Mouse (Mus musculus) kidney, embryonic 16.5 days (tissue): ENCODE results near the gene Sorbs2. TPM values are rescaled to one million over a fixed set of nuclear protein-coding genes. Genes with fewer than 3 reads are reported as not detected.
A peak's percentile ranks its signal among the peaks of the same experiment; 100 is the strongest.

Experiments
- ATAC-seq: fragments of 200-750 bp; cut with Nextera tagmentation; 2 replicates; pipeline ENCODE4 v1.8.0; 2017; ENCODE audit warnings: moderate TSS enrichment; ENCODE audit not compliant: low FRiP score, low TSS enrichment
- H3K27ac ChIP-seq: fragments of 300-500 bp; sonication (generic); 2 replicates; pipeline ENCODE4 v1.5.1; 2014; ENCODE audit warnings: low read length
- H3K27me3 ChIP-seq: fragments of 300-500 bp; sonication (generic); 2 replicates; pipeline ENCODE4 v1.6.1; 2014; ENCODE audit warnings: low read length, control low read depth, mixed read lengths; ENCODE audit not compliant: insufficient read depth
- H3K36me3 ChIP-seq: fragments of 300-500 bp; sonication (generic); 2 replicates; pipeline ENCODE4 v1.6.1; 2014; ENCODE audit warnings: low read length, control low read depth, mixed read lengths; ENCODE audit not compliant: insufficient read depth
- H3K4me1 ChIP-seq: fragments of 300-500 bp; sonication (generic); 2 replicates; pipeline ENCODE4 v1.6.1; 2014; ENCODE audit warnings: low read length, control low read depth, mixed read lengths; ENCODE audit not compliant: insufficient read depth
- H3K4me2 ChIP-seq: fragments of 300-500 bp; sonication (generic); replicated peaks from 2 replicates; pipeline ENCODE4 v1.6.1; 2014; ENCODE audit warnings: low read depth, low read length
- H3K4me3 ChIP-seq: fragments of 300-500 bp; sonication (generic); 2 replicates; pipeline ENCODE4 v1.5.1; 2014; ENCODE audit warnings: mild to moderate bottlenecking, low read length
- H3K9ac ChIP-seq: fragments of 300-500 bp; sonication (generic); replicated peaks from 2 replicates; pipeline ENCODE4 v1.6.1; 2014; ENCODE audit warnings: low read length
- H3K9me3 ChIP-seq: fragments of 300-500 bp; sonication (generic); 2 replicates; pipeline ENCODE4 v1.6.1; 2016; ENCODE audit warnings: low read length, control low read depth
- WGBS: fragments of 180-500 bp; shearing (Covaris S2); extraction: QIAGEN DNeasy Blood & Tissue Kit; methylation state at CpG from one replicate; pipeline ENCODE4 v1.1.7; 2014; 5-methylcytosine and 5-hydroxymethylcytosine counted together
- polyA plus RNA-seq: library from polyadenylated mRNA; unstranded; fragments of >200 nt; fragmentation: Nextera tagmentation; extraction: Ambion mirVana; gene quantifications from 2 replicates; pipeline ENCODE4 v1.2.1, GENCODE M21; 2015

Sorbs2 gene
- 35.5 and 42.5 TPM in 2 replicates for polyA plus RNA-seq

DNA sequence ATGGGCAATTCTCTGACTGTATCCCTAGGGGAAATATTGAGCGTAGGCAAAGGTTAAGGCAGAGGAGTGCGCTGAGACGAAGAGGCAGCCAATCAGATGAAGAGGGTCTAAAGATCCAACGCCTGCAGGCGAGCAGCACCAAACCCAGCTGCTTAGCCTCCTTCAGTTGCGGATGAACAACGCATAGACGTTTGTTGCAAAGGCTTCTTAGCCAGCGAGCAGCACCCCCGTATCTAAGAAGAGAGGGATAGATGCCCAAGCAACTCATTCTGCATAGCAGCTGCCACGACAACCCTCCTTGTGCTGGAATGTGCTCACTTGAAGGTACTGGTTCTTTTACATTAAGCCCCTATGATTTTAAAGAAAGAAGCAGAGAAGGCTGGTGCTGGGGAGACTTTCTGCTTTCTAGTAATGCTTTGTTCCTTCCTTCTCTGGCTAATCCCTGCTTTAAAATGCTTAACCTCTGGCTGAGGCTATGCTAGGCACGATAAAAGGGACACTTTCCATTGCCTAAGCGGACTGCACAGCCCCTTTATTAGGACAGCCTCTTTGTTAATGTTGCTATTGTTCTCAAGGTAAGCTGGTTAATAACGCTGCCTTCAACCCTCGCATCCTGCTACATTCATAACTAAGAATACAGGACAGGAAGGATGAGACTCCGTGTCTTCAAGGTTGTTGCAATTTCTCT is at the start of gene Sorbs2:
TSS of gene Sorbs2 (plus strand) at position 155 of the 688 bp plus-strand sequence.
- Histone ChIP-seq H3K4me1 (peaks cover 3% of the 10 kb centered on the region; the same call in 1 of the 2 replicates), H3K9me3 (no peaks in the 10 kb centered on the region), H3K36me3 (no peaks in the 10 kb centered on the region), H3K4me2 (peak within 1 kb of the TSS; percentile 48), H3K4me3 (0 out of 2 replicates have a peak within 1 kb of the TSS, but pooled peaks have one; percentile 6), H3K9ac (no peak within 1 kb of the TSS), H3K27me3 (no peaks in the 10 kb centered on the region), H3K27ac (no peak within 1 kb of the TSS)
- 27% methylated on average over 16 of the region's 16 CpGs for WGBS
- ATAC-seq: no peak

GRCm38 (mm10) chr8:45457874-45458273 is 49.7 kb upstream of the Sorbs2 start:
- H3K4me3 ChIP-seq: no peak overlapping the region
- no peak overlapping the region for H3K9ac ChIP-seq
- no peaks in the 10 kb centered on the region for H3K4me1 ChIP-seq
- H3K27me3 ChIP-seq: no peaks in the 10 kb centered on the region
- no peak overlapping the region for H3K27ac ChIP-seq
- peaks cover 3% of the 10 kb centered on the region; the same call in 1 of the 2 replicates for H3K9me3 ChIP-seq
- H3K36me3 ChIP-seq: no peaks in the 10 kb centered on the region
- H3K4me2 ChIP-seq: no peak overlapping the region
- ATAC-seq: no peak

DNA sequence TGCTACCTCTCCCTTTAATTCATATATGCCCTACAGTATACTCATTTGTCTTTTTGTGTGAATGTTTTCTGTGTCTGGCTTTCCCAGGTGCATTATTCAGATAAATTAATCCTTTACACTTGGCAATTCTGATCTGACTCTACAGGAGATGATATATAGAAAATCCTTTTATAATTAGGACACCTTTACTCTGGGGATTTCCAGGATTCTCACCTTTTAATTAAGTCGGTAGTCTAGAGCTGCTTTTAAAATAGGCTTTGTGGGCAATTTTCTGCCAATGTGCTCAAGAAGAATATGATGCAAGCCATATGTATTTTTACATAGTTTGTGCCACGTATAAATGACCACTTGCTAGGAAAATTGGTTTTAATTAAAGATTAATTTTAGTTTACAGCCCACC is 38.6 kb upstream of the Sorbs2 start:
- H3K4me3 ChIP-seq: no peak overlapping the region
- H3K27me3 ChIP-seq: no peaks in the 10 kb centered on the region
- no peak overlapping the region for H3K9ac ChIP-seq
- no peaks in the 10 kb centered on the region for H3K36me3 ChIP-seq
- H3K4me1 ChIP-seq: no peaks in the 10 kb centered on the region
- ATAC-seq: no peak
- H3K4me2 ChIP-seq: no peak overlapping the region
- WGBS: 85% methylated on average over 2 of the region's 2 CpGs
- H3K27ac ChIP-seq: no peak overlapping the region
- no peaks in the 10 kb centered on the region for H3K9me3 ChIP-seq

DNA sequence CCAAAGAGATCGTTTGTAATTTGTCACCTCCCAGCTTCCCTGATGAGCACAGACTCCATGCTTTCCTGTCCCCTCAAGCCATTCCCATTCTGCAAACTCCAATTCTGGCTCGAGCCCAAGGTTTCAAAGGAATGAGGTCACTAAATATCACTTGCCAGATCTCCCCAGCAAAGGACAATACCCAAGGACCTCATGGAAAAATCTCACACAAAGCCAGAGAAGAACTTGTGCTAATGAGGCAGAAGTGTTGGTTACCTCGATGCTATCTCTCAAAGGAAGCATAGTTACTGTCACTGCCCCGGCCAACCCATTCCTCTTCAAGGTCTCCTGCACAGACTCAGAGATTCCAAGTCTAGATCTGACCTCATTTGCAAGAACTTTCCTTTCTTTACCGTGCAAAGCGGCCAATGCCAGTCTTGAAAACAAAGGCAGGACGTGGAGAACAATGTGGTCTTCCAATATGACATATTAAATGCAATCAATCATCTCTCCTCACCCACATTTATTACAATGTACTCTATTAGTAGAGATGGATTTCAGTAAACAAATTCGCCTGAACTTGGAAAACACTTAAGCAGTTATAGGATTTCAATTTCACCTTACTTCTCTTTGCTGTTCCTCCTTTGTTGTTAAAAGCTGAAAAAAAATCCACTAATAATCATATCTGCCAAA is 37.9 kb upstream of the Sorbs2 start:
- H3K36me3 ChIP-seq: no peaks in the 10 kb centered on the region
- 59% methylated on average over 8 of the region's 8 CpGs for WGBS
- no peaks in the 10 kb centered on the region for H3K4me1 ChIP-seq
- H3K4me3 ChIP-seq: no peak overlapping the region
- no peak overlapping the region for H3K9ac ChIP-seq
- no peak overlapping the region for H3K4me2 ChIP-seq
- H3K27me3 ChIP-seq: no peaks in the 10 kb centered on the region
- H3K27ac ChIP-seq: no peak overlapping the region
- peaks cover under 1% of the 10 kb centered on the region; the same call in 1 of the 2 replicates for H3K9me3 ChIP-seq
- peak; percentile 51 for ATAC-seq

- no peak for ATAC-seq
- H3K9ac ChIP-seq: no peak overlapping the region
- H3K27ac ChIP-seq: no peak overlapping the region
- H3K9me3 ChIP-seq: no peaks in the 10 kb centered on the region
- H3K36me3 ChIP-seq: no peaks in the 10 kb centered on the region
- no peaks in the 10 kb centered on the region for H3K4me1 ChIP-seq
- H3K4me3 ChIP-seq: no peak overlapping the region
- WGBS: 69% methylated on average over 4 of the region's 4 CpGs
- no peak overlapping the region for H3K4me2 ChIP-seq
- no peaks in the 10 kb centered on the region for H3K27me3 ChIP-seq
Observed at GRCm38 (mm10) chr8:45480886-45481285, 26.7 kb upstream of the Sorbs2 start.

DNA sequence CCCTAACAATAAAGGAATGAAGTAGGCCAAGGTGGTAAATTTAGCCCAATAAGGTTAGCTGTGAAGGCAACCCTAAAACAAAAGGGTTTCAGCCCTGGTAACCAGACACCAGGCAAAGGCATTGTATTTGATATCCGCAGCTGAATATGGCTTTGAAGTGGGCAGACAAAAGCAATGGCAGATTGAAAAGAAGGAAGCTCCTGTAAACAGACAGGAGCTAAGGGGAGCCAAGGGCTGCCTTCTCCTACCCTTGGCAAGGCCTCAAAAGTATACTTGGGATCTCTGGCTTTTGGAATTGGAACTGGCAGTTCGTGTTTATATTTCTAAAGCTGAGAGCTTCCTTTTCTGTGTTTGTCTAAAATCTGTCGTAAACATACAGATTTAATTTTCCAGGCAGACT is 21.3 kb upstream of the Sorbs2 start:
- H3K9me3 ChIP-seq: no peaks in the 10 kb centered on the region
- H3K4me2 ChIP-seq: no peak overlapping the region
- no peaks in the 10 kb centered on the region for H3K36me3 ChIP-seq
- no peaks in the 10 kb centered on the region for H3K27me3 ChIP-seq
- no peaks in the 10 kb centered on the region for H3K4me1 ChIP-seq
- H3K9ac ChIP-seq: no peak overlapping the region
- H3K4me3 ChIP-seq: no peak overlapping the region
- 79% methylated on average over 3 of the region's 3 CpGs for WGBS
- no peak overlapping the region for H3K27ac ChIP-seq
- no peak for ATAC-seq

DNA sequence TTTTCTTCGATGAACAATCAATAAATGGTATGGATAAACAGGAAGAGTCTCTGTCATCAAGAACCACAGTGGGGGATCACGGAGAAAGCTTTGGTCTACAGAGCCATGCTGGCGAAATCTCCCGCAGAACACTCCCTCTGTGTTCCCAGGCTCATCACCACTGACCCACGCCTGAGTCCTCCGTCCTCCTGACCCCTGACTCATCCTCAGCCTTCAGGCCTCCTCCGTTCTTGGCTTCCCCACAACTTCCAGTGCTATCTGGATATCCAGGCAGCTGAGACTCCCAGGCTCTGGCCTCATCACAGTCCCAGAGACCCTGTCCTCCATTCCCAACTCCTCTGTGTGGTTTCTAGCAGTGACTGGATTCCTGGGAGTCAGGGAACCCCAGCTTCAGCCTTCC is 3.6 kb upstream of the Sorbs2 start:
- Histone ChIP-seq H3K27ac (no peak overlapping the region), H3K4me2 (no peak overlapping the region), H3K4me1 (peaks cover 3% of the 10 kb centered on the region; the same call in 1 of the 2 replicates), H3K36me3 (no peaks in the 10 kb centered on the region), H3K9ac (no peak overlapping the region), H3K4me3 (no peak overlapping the region), H3K27me3 (no peaks in the 10 kb centered on the region), H3K9me3 (no peaks in the 10 kb centered on the region)
- no peak for ATAC-seq
- 71% methylated on average over 7 of the region's 7 CpGs for WGBS

DNA sequence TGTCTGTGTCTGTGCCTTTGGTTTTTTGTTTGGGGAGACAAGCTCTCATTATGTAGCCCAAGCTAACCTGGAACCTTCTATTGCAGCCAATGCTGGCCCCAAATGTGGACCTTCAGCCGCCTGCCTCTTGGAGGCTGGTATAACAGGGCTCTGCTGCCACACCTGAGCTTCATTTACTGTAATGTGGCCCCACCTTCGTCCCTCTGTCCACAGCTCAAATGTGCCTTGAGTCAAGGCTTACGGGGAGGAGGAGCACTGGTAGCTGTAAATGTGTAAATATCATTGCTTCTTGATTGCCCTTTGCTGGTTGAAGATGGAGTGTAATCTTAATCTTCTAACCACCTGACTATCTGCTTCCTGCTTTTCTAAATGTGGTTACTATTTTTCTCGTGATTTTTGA is 1.2 kb upstream of the Sorbs2 start:
- Histone ChIP-seq H3K27ac (no peak overlapping the region), H3K36me3 (no peaks in the 10 kb centered on the region), H3K9me3 (no peaks in the 10 kb centered on the region), H3K9ac (no peak overlapping the region), H3K27me3 (no peaks in the 10 kb centered on the region), H3K4me3 (no peak overlapping the region), H3K4me1 (peaks cover 3% of the 10 kb centered on the region; the same call in 1 of the 2 replicates), H3K4me2 (no peak overlapping the region)
- no peak for ATAC-seq
- 77% methylated on average over 4 of the region's 4 CpGs for WGBS

DNA sequence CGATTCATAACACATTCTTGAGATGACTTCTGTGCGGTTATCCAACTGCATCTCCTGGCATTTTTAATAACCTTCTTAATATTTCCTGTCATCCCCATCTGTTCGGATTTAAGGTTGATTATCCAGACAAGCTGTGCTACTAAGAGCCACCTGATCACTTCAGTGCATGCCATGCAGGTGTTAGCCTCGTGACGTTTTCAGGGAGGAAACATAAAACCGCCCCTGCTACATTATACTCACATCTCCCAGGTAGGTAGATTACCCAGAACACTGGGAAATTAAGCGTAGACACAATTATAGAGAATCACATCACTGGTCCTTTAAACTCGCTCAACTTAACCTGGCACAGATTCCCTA is 333 bp upstream of the Sorbs2 start:
- Histone ChIP-seq H3K27ac (no peak overlapping the region), H3K4me2 (peak overlapping the region; percentile 48), H3K9ac (no peak overlapping the region), H3K9me3 (no peaks in the 10 kb centered on the region), H3K4me1 (peaks cover 3% of the 10 kb centered on the region; the same call in 1 of the 2 replicates), H3K36me3 (no peaks in the 10 kb centered on the region), H3K4me3 (no peak overlapping the region), H3K27me3 (no peaks in the 10 kb centered on the region)
- ATAC-seq: no peak
- 45% methylated on average over 8 of the region's 8 CpGs for WGBS

- Histone ChIP-seq H3K27ac (no peak overlapping the region), H3K36me3 (no peaks in the 10 kb centered on the region), H3K4me2 (no peak overlapping the region), H3K27me3 (no peaks in the 10 kb centered on the region), H3K9ac (no peak overlapping the region), H3K9me3 (no peaks in the 10 kb centered on the region), H3K4me3 (no peak overlapping the region), H3K4me1 (peaks cover 3% of the 10 kb centered on the region; the same call in 1 of the 2 replicates)
- no peak for ATAC-seq
- WGBS: 81% methylated on average over 7 of the region's 7 CpGs
Observed at GRCm38 (mm10) chr8:45508521-45509104, 1.0 kb downstream of the Sorbs2 start.
